ENCODE assay signal across 9 mouse cellular contexts in genomic region chr17:35808073-35808472, GRCm38 (mm10). TPM values are rescaled to one million over a fixed set of nuclear protein-coding genes. Genes with fewer than 3 reads are reported as not detected.
DNase-seq lines count a peak whose midpoint lies in the region; ATAC-seq lines count a peak whose summit lies in the region.
"Had no signal": no experiment of that assay in that cellular context is flagged by ENCODE, and none has a peak within 500 bp of the region (broad histone marks: within the 10 kb centered on the region; RNA-seq: fewer than 3 reads in every experiment).

No protein-coding gene starts in this region.

- 58% methylated on average over 9 of the region's 9 CpGs for WGBS in hindbrain, embryonic 15.5 days
- 77% methylated on average over 9 of the region's 9 CpGs for WGBS in hindbrain, embryonic 13.5 days
- WGBS in midbrain, embryonic 16.5 days = 66% methylated on average over 9 of the region's 9 CpGs

- H3K9ac ChIP-seq in hindbrain, embryonic 15.5 days = no peak overlapping the region
- no peak overlapping the region for H3K9ac ChIP-seq in hindbrain, embryonic 13.5 days
- no peak overlapping the region for H3K9ac ChIP-seq in midbrain, embryonic 16.5 days (ENCODE audit: low read depth, low read length)

- H3K4me3 ChIP-seq in hindbrain, embryonic 15.5 days = no peak overlapping the region
- no peak overlapping the region for H3K4me3 ChIP-seq in hindbrain, embryonic 13.5 days
- H3K4me3 ChIP-seq in midbrain, embryonic 16.5 days (ENCODE audit: low read depth, low read length) = no peak overlapping the region

- no peak overlapping the region for H3K4me2 ChIP-seq in hindbrain, embryonic 15.5 days
- no peak overlapping the region for H3K4me2 ChIP-seq in hindbrain, embryonic 13.5 days
- H3K4me2 ChIP-seq in midbrain, embryonic 16.5 days (ENCODE audit: low read length) = no peak overlapping the region

- ATAC-seq in hindbrain, embryonic 15.5 days (ENCODE audit: low FRiP score, low read depth) = no peak
- ATAC-seq in hindbrain, embryonic 13.5 days (ENCODE audit: low FRiP score) = no peak
- no peak for ATAC-seq in midbrain, embryonic 16.5 days
- no peak for ATAC-seq in inflammation-experienced regulatory T-cells, adult 6 months
- ATAC-seq: forebrain, embryonic 14.5 days had no signal

- H3K9me3 ChIP-seq in hindbrain, embryonic 15.5 days = no peaks in the 10 kb centered on the region
- no peaks in the 10 kb centered on the region for H3K9me3 ChIP-seq in hindbrain, embryonic 13.5 days
- no peaks in the 10 kb centered on the region for H3K9me3 ChIP-seq in midbrain, embryonic 16.5 days (replicated peaks; ENCODE audit: control insufficient read depth, low read length, poor library complexity, severe bottlenecking)

- H3K4me1 ChIP-seq in hindbrain, embryonic 15.5 days (replicated peaks) = peaks cover 3% of the 10 kb centered on the region; the same call in 1 of the 2 replicates
- peaks cover 2% of the 10 kb centered on the region for H3K4me1 ChIP-seq in hindbrain, embryonic 13.5 days (replicated peaks)
- no peaks in the 10 kb centered on the region for H3K4me1 ChIP-seq in midbrain, embryonic 16.5 days (ENCODE audit: control insufficient read depth, insufficient read depth, low read length)

- H3K27ac ChIP-seq in hindbrain, embryonic 15.5 days (replicated peaks) = 0 out of 2 replicates have a peak overlapping the region, but pooled peaks have one; percentile 13
- no peak overlapping the region for H3K27ac ChIP-seq in hindbrain, embryonic 13.5 days
- H3K27ac ChIP-seq in midbrain, embryonic 16.5 days (ENCODE audit: low read length) = no peak overlapping the region

- peak; percentile 64 for DNase-seq in brain, adult 2 months (ENCODE audit: low read depth, low spot score)
- peak; percentile 54 to 66 for DNase-seq in heart, postnatal 14 days
- DNase-seq in lung, postnatal 36 days = peak; percentile 93
- no peak for DNase-seq in thymus, adult 18-20 months

- H3K27me3 ChIP-seq in hindbrain, embryonic 15.5 days = no peaks in the 10 kb centered on the region
- no peaks in the 10 kb centered on the region for H3K27me3 ChIP-seq in hindbrain, embryonic 13.5 days
- H3K27me3 ChIP-seq in midbrain, embryonic 16.5 days (ENCODE audit: control insufficient read depth, insufficient read depth, low read depth, low read length) = no peaks in the 10 kb centered on the region

- H3K36me3 ChIP-seq in hindbrain, embryonic 15.5 days = no peaks in the 10 kb centered on the region
- no peaks in the 10 kb centered on the region for H3K36me3 ChIP-seq in hindbrain, embryonic 13.5 days
- no peaks in the 10 kb centered on the region for H3K36me3 ChIP-seq in midbrain, embryonic 16.5 days (ENCODE audit: control insufficient read depth, insufficient read depth, low read length)

- intact Hi-C loops in heart, postnatal 14 days (cut with DNase I) = loop anchor here (5.0 kb wide), 1 partner anchor 66 kb away; no protein-coding TSS in a partner anchor

RNA-seq across cellular contexts. Expression of gene Ier3, which starts 13.4 kb away (rescaled TPM):
- polyA plus RNA-seq in hindbrain, embryonic 15.5 days (2015; fragmentation: Nextera tagmentation; extraction: Ambion mirVana) = 12.7 and 16.3 TPM in 2 replicates
- polyA plus RNA-seq in hindbrain, embryonic 13.5 days (2015; fragmentation: Nextera tagmentation; extraction: Ambion mirVana) = 8.2 and 9.2 TPM in 2 replicates
- total RNA-seq in heart, postnatal 14 days (2021) = 10 to 100 TPM; 23.9 to 27.8 TPM
- 8.9 and 10.5 TPM in 2 replicates for polyA plus RNA-seq in midbrain, embryonic 16.5 days (2015; fragmentation: Nextera tagmentation; extraction: Ambion mirVana)
- polyA plus RNA-seq in inflammation-experienced regulatory T-cells, adult 6 months (2017; shearing (Covaris generic)) = 10 to 100 TPM in 1 of 3 experiments, 1 to 10 TPM in 1, under 1 TPM in 1; 0.54 to 11.8 (median 1.3) TPM

RNA-seq across cellular contexts. Expression of gene Flot1, which starts 15.0 kb away (rescaled TPM):
- polyA plus RNA-seq in hindbrain, embryonic 15.5 days (2015; fragmentation: Nextera tagmentation; extraction: Ambion mirVana) = 111 and 116 TPM in 2 replicates
- polyA plus RNA-seq in hindbrain, embryonic 13.5 days (2015; fragmentation: Nextera tagmentation; extraction: Ambion mirVana) = 75.2 and 78.8 TPM in 2 replicates
- 100 to 1,000 TPM; 108 to 111 TPM for total RNA-seq in heart, postnatal 14 days (2021)
- polyA plus RNA-seq in midbrain, embryonic 16.5 days (2015; fragmentation: Nextera tagmentation; extraction: Ambion mirVana) = 102 and 104 TPM in 2 replicates
- polyA plus RNA-seq in inflammation-experienced regulatory T-cells, adult 6 months (2017; shearing (Covaris generic)) = 10 to 100 TPM; 20.5 to 31.1 (median 28.1) TPM

RNA-seq across cellular contexts. Expression of gene Tubb5, which starts 30.0 kb away (rescaled TPM):
- 1,681 and 1,706 TPM in 2 replicates for polyA plus RNA-seq in hindbrain, embryonic 15.5 days (2015; fragmentation: Nextera tagmentation; extraction: Ambion mirVana)
- 1,714 and 1,822 TPM in 2 replicates for polyA plus RNA-seq in hindbrain, embryonic 13.5 days (2015; fragmentation: Nextera tagmentation; extraction: Ambion mirVana)
- 100 to 1,000 TPM; 134 to 183 TPM for total RNA-seq in heart, postnatal 14 days (2021)
- polyA plus RNA-seq in midbrain, embryonic 16.5 days (2015; fragmentation: Nextera tagmentation; extraction: Ambion mirVana) = 1,852 and 1,913 TPM in 2 replicates
- 100 to 1,000 TPM; 404 to 882 (median 514) TPM for polyA plus RNA-seq in inflammation-experienced regulatory T-cells, adult 6 months (2017; shearing (Covaris generic))

RNA-seq across cellular contexts. Expression of gene Mdc1, which starts 33.2 kb away (rescaled TPM):
- 10.0 and 10.5 TPM in 2 replicates for polyA plus RNA-seq in hindbrain, embryonic 15.5 days (2015; fragmentation: Nextera tagmentation; extraction: Ambion mirVana)
- polyA plus RNA-seq in hindbrain, embryonic 13.5 days (2015; fragmentation: Nextera tagmentation; extraction: Ambion mirVana) = 11.0 and 11.3 TPM in 2 replicates
- total RNA-seq in heart, postnatal 14 days (2021) = 10 to 100 TPM; 12.9 to 13.5 TPM
- polyA plus RNA-seq in midbrain, embryonic 16.5 days (2015; fragmentation: Nextera tagmentation; extraction: Ambion mirVana) = 8.6 and 10.3 TPM in 2 replicates
- polyA plus RNA-seq in inflammation-experienced regulatory T-cells, adult 6 months (2017; shearing (Covaris generic)) = 10 to 100 TPM in 1 of 3 experiments, 1 to 10 TPM in 2; 6.1 to 10.7 (median 7.1) TPM

RNA-seq across cellular contexts. Expression of gene Nrm, which starts 53.0 kb away (rescaled TPM):
- polyA plus RNA-seq in hindbrain, embryonic 15.5 days (2015; fragmentation: Nextera tagmentation; extraction: Ambion mirVana) = 22.1 and 22.6 TPM in 2 replicates
- 26.4 and 26.9 TPM in 2 replicates for polyA plus RNA-seq in hindbrain, embryonic 13.5 days (2015; fragmentation: Nextera tagmentation; extraction: Ambion mirVana)
- total RNA-seq in heart, postnatal 14 days (2021) = 1 to 10 TPM; 3.8 to 6.0 TPM
- polyA plus RNA-seq in midbrain, embryonic 16.5 days (2015; fragmentation: Nextera tagmentation; extraction: Ambion mirVana) = 13.5 and 14.6 TPM in 2 replicates
- polyA plus RNA-seq in inflammation-experienced regulatory T-cells, adult 6 months (2017; shearing (Covaris generic)) = 10 to 100 TPM; 25.4 to 64.8 (median 27.4) TPM

Comparison
In these comparisons a context has a peak if more than half of its experiments do, and no peak if none do; other contexts are left out.
1. DNase-seq: peak in brain, adult 2 months (single experiment), heart, postnatal 14 days (2 of 2) and lung, postnatal 36 days (single experiment); none in thymus, adult 18-20 months (0 of 2).